Mouse (Mus musculus): Measurements from ENCODE around the gene Ms4a13. TPM values are rescaled to one million over a fixed set of nuclear protein-coding genes. Genes with fewer than 3 reads are reported as not detected.
"Not testable (repeated sequence)": the region's sequence is repeated elsewhere in the genome, so short reads cannot be mapped to it uniquely, and the experiment has no call there.

The Ms4a13 gene
- polyA plus RNA-seq, 1 experiment from 2014 or later = not detected

- no peak for DNase-seq
- Histone ChIP-seq H3K4me2 (no peak overlapping the region), H3K27me3 (ENCODE audit: insufficient read depth, low read length) (no peaks in the 10 kb centered on the region), H3K27ac (ENCODE audit: low read depth) (no peak overlapping the region), H3K4me1 (ENCODE audit: insufficient read depth) (no peaks in the 10 kb centered on the region), H3K36me3 (ENCODE audit: insufficient read depth) (no peaks in the 10 kb centered on the region), H3K4me3 (ENCODE audit: low read depth, low read length) (no peak overlapping the region), H3K9ac (no peak overlapping the region), H3K9me3 (ENCODE audit: low read depth, low read length) (no peaks in the 10 kb centered on the region)
- 44% methylated on average over 1 of the region's 1 CpGs for whole genome bisulfite sequencing
- no peak for TF ChIP-seq CTCF (IDR thresholded peaks at IDR 0.05; ENCODE audit: low read depth)
- no peak for ATAC-seq (ENCODE audit: insufficient read depth)
Measured at GRCm38 (mm10) chr19:11192552-11192951, 4.0 kb downstream of the Ms4a13 start.

GRCm38 (mm10) chr19:11184121-11184520 is 12.4 kb downstream of the Ms4a13 start:
- H3K4me3 ChIP-seq (ENCODE audit: low read depth, low read length) = no peak overlapping the region
- DNase-seq (peak; percentile 7), ATAC-seq (ENCODE audit: insufficient read depth) (no peak)
- no peaks in the 10 kb centered on the region for H3K4me1 ChIP-seq (ENCODE audit: insufficient read depth)
- H3K9me3 ChIP-seq (ENCODE audit: low read depth, low read length) = no peaks in the 10 kb centered on the region
- 17% methylated on average over 5 of the region's 5 CpGs for WGBS
- H3K36me3 ChIP-seq (ENCODE audit: insufficient read depth) = no peaks in the 10 kb centered on the region
- peak; percentile 20; the same call in 1 of the 2 replicates for TF ChIP-seq CTCF (IDR thresholded peaks at IDR 0.05; ENCODE audit: low read depth)
- H3K27ac ChIP-seq (ENCODE audit: low read depth) = no peak overlapping the region
- no peak overlapping the region for H3K9ac ChIP-seq
- H3K27me3 ChIP-seq (ENCODE audit: insufficient read depth, low read length) = no peaks in the 10 kb centered on the region
- H3K4me2 ChIP-seq = no peak overlapping the region

- Histone ChIP-seq H3K9ac (no peak overlapping the region), H3K27ac (ENCODE audit: low read depth) (no peak overlapping the region), H3K27me3 (ENCODE audit: insufficient read depth, low read length) (no peaks in the 10 kb centered on the region), H3K4me3 (ENCODE audit: low read depth, low read length) (no peak overlapping the region), H3K36me3 (ENCODE audit: insufficient read depth) (no peaks in the 10 kb centered on the region), H3K4me1 (ENCODE audit: insufficient read depth) (no peaks in the 10 kb centered on the region), H3K4me2 (no peak overlapping the region), H3K9me3 (ENCODE audit: low read depth, low read length) (no peaks in the 10 kb centered on the region)
- 65% methylated on average over 2 of the region's 2 CpGs for WGBS
- TF ChIP-seq CTCF (IDR thresholded peaks at IDR 0.05; ENCODE audit: low read depth) = no peak
- DNase-seq (no peak), ATAC-seq (ENCODE audit: insufficient read depth) (no peak)
Measured at GRCm38 (mm10) chr19:11177464-11177863, 19.1 kb downstream of the Ms4a13 start.

- Histone ChIP-seq H3K36me3 (ENCODE audit: insufficient read depth) (no peaks in the 10 kb centered on the region), H3K9ac (no peak within 1 kb of the TSS), H3K4me3 (ENCODE audit: low read depth, low read length) (no peak within 1 kb of the TSS), H3K27me3 (ENCODE audit: insufficient read depth, low read length) (no peaks in the 10 kb centered on the region; the same call in 1 of the 2 replicates), H3K9me3 (ENCODE audit: low read depth, low read length) (no peaks in the 10 kb centered on the region), H3K4me1 (ENCODE audit: insufficient read depth) (no peaks in the 10 kb centered on the region), H3K27ac (ENCODE audit: low read depth) (no peak within 1 kb of the TSS), H3K4me2 (no peak within 1 kb of the TSS)
- peak; percentile 39 for TF ChIP-seq CTCF (IDR thresholded peaks at IDR 0.05; ENCODE audit: low read depth)
- 28% methylated on average over 10 of the region's 10 CpGs for WGBS
- DNase-seq (peak; percentile 6), ATAC-seq (ENCODE audit: insufficient read depth) (no peak)
Measured at GRCm38 (mm10) chr19:11165172-11165571, 31.4 kb downstream of the Ms4a13 start, which contains the start of gene 1700025F22Rik. Gene 1700025F22Rik, minus strand, starts transcription at chr19:11165320.

- H3K27ac ChIP-seq (ENCODE audit: low read depth); DNase-seq; ATAC-seq (ENCODE audit: insufficient read depth); H3K9ac ChIP-seq; H3K4me3 ChIP-seq (ENCODE audit: low read depth, low read length); H3K4me2 ChIP-seq; H3K27me3 ChIP-seq (ENCODE audit: insufficient read depth, low read length); H3K4me1 ChIP-seq (ENCODE audit: insufficient read depth); H3K36me3 ChIP-seq (ENCODE audit: insufficient read depth); H3K9me3 ChIP-seq (ENCODE audit: low read depth, low read length): not testable (repeated sequence)
- WGBS = 80% methylated on average over 6 of the region's 6 CpGs
Measured at GRCm38 (mm10) chr19:11157890-11158289, 38.6 kb downstream of the Ms4a13 start.

- Histone ChIP-seq H3K4me2 (no peak overlapping the region), H3K4me3 (ENCODE audit: low read depth, low read length) (no peak overlapping the region), H3K27ac (ENCODE audit: low read depth) (no peak overlapping the region), H3K9ac (no peak overlapping the region), H3K36me3 (ENCODE audit: insufficient read depth) (no peaks in the 10 kb centered on the region), H3K27me3 (ENCODE audit: insufficient read depth, low read length) (no peaks in the 10 kb centered on the region), H3K9me3 (ENCODE audit: low read depth, low read length) (no peaks in the 10 kb centered on the region), H3K4me1 (ENCODE audit: insufficient read depth) (no peaks in the 10 kb centered on the region)
- TF ChIP-seq CTCF (IDR thresholded peaks at IDR 0.05; ENCODE audit: low read depth) = no peak
- WGBS = 67% methylated on average over 4 of the region's 4 CpGs
- no peak for DNase-seq
- ATAC-seq (ENCODE audit: insufficient read depth) = no peak
Measured at GRCm38 (mm10) chr19:11135336-11135735, 61.2 kb downstream of the Ms4a13 start.

- no peaks in the 10 kb centered on the region for H3K4me1 ChIP-seq (ENCODE audit: insufficient read depth)
- no peak overlapping the region for H3K4me3 ChIP-seq (ENCODE audit: low read depth, low read length)
- WGBS = 90% methylated on average over 2 of the region's 2 CpGs
- H3K4me2 ChIP-seq = no peak overlapping the region
- no peak for TF ChIP-seq CTCF (IDR thresholded peaks at IDR 0.05; ENCODE audit: low read depth)
- H3K27ac ChIP-seq (ENCODE audit: low read depth) = no peak overlapping the region
- H3K27me3 ChIP-seq (ENCODE audit: insufficient read depth, low read length) = no peaks in the 10 kb centered on the region
- no peak overlapping the region for H3K9ac ChIP-seq
- H3K36me3 ChIP-seq (ENCODE audit: insufficient read depth) = no peaks in the 10 kb centered on the region
- ATAC-seq (ENCODE audit: insufficient read depth) (no peak), DNase-seq (no peak)
- H3K9me3 ChIP-seq (ENCODE audit: low read depth, low read length) = no peaks in the 10 kb centered on the region
Measured at GRCm38 (mm10) chr19:11134852-11135251, 61.7 kb downstream of the Ms4a13 start.

- not testable (repeated sequence) for H3K9me3 ChIP-seq (ENCODE audit: low read depth, low read length); H3K27ac ChIP-seq (ENCODE audit: low read depth); ATAC-seq (ENCODE audit: insufficient read depth); H3K36me3 ChIP-seq (ENCODE audit: insufficient read depth); H3K4me2 ChIP-seq; H3K4me3 ChIP-seq (ENCODE audit: low read depth, low read length); DNase-seq; H3K4me1 ChIP-seq (ENCODE audit: insufficient read depth); H3K27me3 ChIP-seq (ENCODE audit: insufficient read depth, low read length); H3K9ac ChIP-seq
- WGBS = 77% methylated on average over 8 of the region's 8 CpGs
Measured at GRCm38 (mm10) chr19:11130776-11131175, 65.8 kb downstream of the Ms4a13 start, which contains the start of gene 1700017D01Rik. Gene 1700017D01Rik, minus strand, starts transcription at chr19:11130876.

Measured in lung, embryonic 14.5 days (tissue).